ENCODE assay signal across 7 mouse cellular contexts in genomic region chr9:7594816-7595540, GRCm38 (mm10). TPM values are rescaled to one million over a fixed set of nuclear protein-coding genes. Genes with fewer than 3 reads are reported as not detected.
A peak's percentile ranks its signal among the peaks of the same experiment; 100 is the strongest.
DNase-seq lines count a peak whose midpoint lies in the region; ATAC-seq and TF ChIP-seq lines count a peak whose summit lies in the region.

No protein-coding gene starts in this region.

- H3K4me3 ChIP-seq in embryonic facial prominence, embryonic 12.5 days = peak overlapping the region; percentile 24
- peak overlapping the region; percentile 63 for H3K4me3 ChIP-seq in kidney, adult 2 months (ENCODE audit: insufficient read depth, low read depth, low read length)
- peak overlapping the region; percentile 29 for H3K4me3 ChIP-seq in limb, embryonic 12.5 days (replicated peaks)
- peak overlapping the region; percentile 25; the same call in 1 of the 2 replicates for H3K4me3 ChIP-seq in midbrain, embryonic 15.5 days
- peak overlapping the region; percentile 34; the same call in 1 of the 2 replicates for H3K4me3 ChIP-seq in spleen, adult 2 months (ENCODE audit: extremely low read depth, insufficient read depth, insufficient read length)

- no peak overlapping the region for H3K27ac ChIP-seq in embryonic facial prominence, embryonic 12.5 days
- H3K27ac ChIP-seq in kidney, adult 2 months (ENCODE audit: insufficient read depth, low read depth, low read length) = peak overlapping the region; percentile 46; the same call in 1 of the 2 replicates
- H3K27ac ChIP-seq in limb, embryonic 12.5 days = no peak overlapping the region
- H3K27ac ChIP-seq in midbrain, embryonic 15.5 days = no peak overlapping the region
- no peak overlapping the region; the same call in 1 of the 2 replicates for H3K27ac ChIP-seq in spleen, adult 2 months (ENCODE audit: insufficient read depth, low read length)

- H3K36me3 ChIP-seq in embryonic facial prominence, embryonic 12.5 days = no peaks in the 10 kb centered on the region
- H3K36me3 ChIP-seq in kidney, adult 2 months (ENCODE audit: control insufficient read depth, insufficient read depth, low read length) = no peaks in the 10 kb centered on the region
- no peaks in the 10 kb centered on the region for H3K36me3 ChIP-seq in limb, embryonic 12.5 days
- H3K36me3 ChIP-seq in midbrain, embryonic 15.5 days (replicated peaks) = no peaks in the 10 kb centered on the region
- H3K36me3 ChIP-seq in spleen, adult 2 months (ENCODE audit: control insufficient read depth, insufficient read depth, low read length) = no peaks in the 10 kb centered on the region

- peak; percentile 89 for DNase-seq in adrenal gland, postnatal 14 days
- peak; percentile 89 to 91 for DNase-seq in heart, adult 18-20 months
- DNase-seq in kidney, adult 2 months = peak; percentile 93
- DNase-seq in spleen, adult 2 months (ENCODE audit: low read depth in 1 of 2, low spot score in 2 of 2) = peak; percentile 21 to 55

- 12% methylated on average over 6 of the region's 6 CpGs for WGBS in embryonic facial prominence, embryonic 12.5 days
- WGBS in kidney, adult 2 months = 3% methylated on average over 6 of the region's 6 CpGs
- 14% methylated on average over 6 of the region's 6 CpGs for WGBS in limb, embryonic 12.5 days
- WGBS in midbrain, embryonic 15.5 days = 13% methylated on average over 6 of the region's 6 CpGs
- WGBS in spleen, adult 2 months = 5% methylated on average over 6 of the region's 6 CpGs

- peak; percentile 93 for ATAC-seq in embryonic facial prominence, embryonic 12.5 days (ENCODE audit: insufficient number of reproducible peaks, insufficient read depth, low FRiP score, low TSS enrichment)
- ATAC-seq in limb, embryonic 12.5 days (ENCODE audit: insufficient number of reproducible peaks, insufficient read depth, low FRiP score, low TSS enrichment, low read depth) = peak; percentile 97
- ATAC-seq in midbrain, embryonic 15.5 days (replicated peaks) = peak; percentile 99

- H3K9ac ChIP-seq in embryonic facial prominence, embryonic 12.5 days = no peak overlapping the region
- peak overlapping the region; percentile 44; the same call in 1 of the 2 replicates for H3K9ac ChIP-seq in limb, embryonic 12.5 days (replicated peaks)
- H3K9ac ChIP-seq in midbrain, embryonic 15.5 days = peak overlapping the region; percentile 26; the same call in 1 of the 2 replicates

- H3K4me2 ChIP-seq in embryonic facial prominence, embryonic 12.5 days (replicated peaks) = peak overlapping the region; percentile 44
- H3K4me2 ChIP-seq in limb, embryonic 12.5 days = peak overlapping the region; percentile 50
- peak overlapping the region; percentile 48 for H3K4me2 ChIP-seq in midbrain, embryonic 15.5 days

- H3K4me1 ChIP-seq in embryonic facial prominence, embryonic 12.5 days = no peaks in the 10 kb centered on the region
- H3K4me1 ChIP-seq in kidney, adult 2 months (ENCODE audit: control insufficient read depth, insufficient read depth, low read length) = no peaks in the 10 kb centered on the region; the same call in 1 of the 2 replicates
- no peaks in the 10 kb centered on the region for H3K4me1 ChIP-seq in limb, embryonic 12.5 days (replicated peaks)
- H3K4me1 ChIP-seq in midbrain, embryonic 15.5 days = no peaks in the 10 kb centered on the region
- peaks cover 4% of the 10 kb centered on the region; the same call in 1 of the 2 replicates for H3K4me1 ChIP-seq in spleen, adult 2 months (ENCODE audit: control insufficient read depth, insufficient read depth, insufficient read length)

- TF ChIP-seq CTCF in kidney, adult 2 months (conservative IDR thresholded peaks at IDR 0.05; ENCODE audit: insufficient read depth, insufficient read length, low read depth, low read length) = peak; percentile 99
- TF ChIP-seq CTCF in spleen, adult 2 months (IDR thresholded peaks at IDR 0.05; ENCODE audit: extremely low read depth, insufficient read depth, insufficient read length, insufficient replicate concordance) = peak; percentile 82; the same call in 1 of the 2 replicates

- TF ChIP-seq POLR2A in kidney, adult 2 months (IDR thresholded peaks at IDR 0.05; ENCODE audit: low read depth, low read length) = no peak
- TF ChIP-seq POLR2A in spleen, adult 2 months (IDR thresholded peaks at IDR 0.05; ENCODE audit: low read depth, low read length) = no peak

- no peaks in the 10 kb centered on the region for H3K27me3 ChIP-seq in embryonic facial prominence, embryonic 12.5 days
- no peaks in the 10 kb centered on the region for H3K27me3 ChIP-seq in kidney, adult 2 months (replicated peaks; ENCODE audit: control insufficient read depth, insufficient read depth, low read length)
- H3K27me3 ChIP-seq in limb, embryonic 12.5 days = no peaks in the 10 kb centered on the region
- no peaks in the 10 kb centered on the region for H3K27me3 ChIP-seq in midbrain, embryonic 15.5 days (replicated peaks)
- H3K27me3 ChIP-seq in spleen, adult 2 months (ENCODE audit: control insufficient read depth, insufficient read depth, low read length) = no peaks in the 10 kb centered on the region

- H3K9me3 ChIP-seq in embryonic facial prominence, embryonic 12.5 days = no peaks in the 10 kb centered on the region
- H3K9me3 ChIP-seq in limb, embryonic 12.5 days = no peaks in the 10 kb centered on the region
- no peaks in the 10 kb centered on the region for H3K9me3 ChIP-seq in midbrain, embryonic 15.5 days

RNA-seq across cellular contexts. Expression of gene Mmp27, which starts 23.8 kb away (rescaled TPM):
- 1.8 and 2.1 TPM in 2 replicates for total RNA-seq in adrenal gland, postnatal 14 days (2021)
- not detected in 2 replicates for polyA plus RNA-seq in embryonic facial prominence, embryonic 12.5 days (2016; fragmentation: Nextera tagmentation; extraction: Ambion mirVana)
- total RNA-seq in heart, adult 18-20 months (2021) = under 1 TPM in 1 of 2 experiments, not detected in 1; 0.15 TPM
- polyA plus RNA-seq in kidney, adult 2 months (2012; rRNA removed) = not detected in 2 replicates
- not detected in 2 replicates for polyA plus RNA-seq in limb, embryonic 12.5 days (2016; fragmentation: Nextera tagmentation; extraction: Ambion mirVana)
- not detected in 2 replicates for polyA plus RNA-seq in midbrain, embryonic 15.5 days (2015; fragmentation: Nextera tagmentation; extraction: Ambion mirVana)
- polyA plus RNA-seq in spleen, adult 2 months (2012; rRNA removed) = 0.21 TPM in 1 of 2 replicates, not detected in the other

RNA-seq across cellular contexts. Expression of gene Mmp20, which starts 33.1 kb away (rescaled TPM):
- not detected in 2 replicates for total RNA-seq in adrenal gland, postnatal 14 days (2021)
- not detected in 2 replicates for polyA plus RNA-seq in embryonic facial prominence, embryonic 12.5 days (2016; fragmentation: Nextera tagmentation; extraction: Ambion mirVana)
- not detected for total RNA-seq in heart, adult 18-20 months (2021)
- polyA plus RNA-seq in kidney, adult 2 months (2012; rRNA removed) = not detected in 2 replicates
- not detected in 2 replicates for polyA plus RNA-seq in limb, embryonic 12.5 days (2016; fragmentation: Nextera tagmentation; extraction: Ambion mirVana)
- not detected in 2 replicates for polyA plus RNA-seq in midbrain, embryonic 15.5 days (2015; fragmentation: Nextera tagmentation; extraction: Ambion mirVana)
- polyA plus RNA-seq in spleen, adult 2 months (2012; rRNA removed) = not detected in 2 replicates

RNA-seq across cellular contexts. Expression of gene Mmp8, which starts 36.7 kb away (rescaled TPM):
- 0.34 and 0.59 TPM in 2 replicates for total RNA-seq in adrenal gland, postnatal 14 days (2021)
- polyA plus RNA-seq in embryonic facial prominence, embryonic 12.5 days (2016; fragmentation: Nextera tagmentation; extraction: Ambion mirVana) = 0.24 and 0.55 TPM in 2 replicates
- not detected for total RNA-seq in heart, adult 18-20 months (2021)
- 0.03 TPM in 1 of 2 replicates, not detected in the other for polyA plus RNA-seq in kidney, adult 2 months (2012; rRNA removed)
- polyA plus RNA-seq in limb, embryonic 12.5 days (2016; fragmentation: Nextera tagmentation; extraction: Ambion mirVana) = 0.30 and 0.38 TPM in 2 replicates
- 0.10 TPM in 1 of 2 replicates, not detected in the other for polyA plus RNA-seq in midbrain, embryonic 15.5 days (2015; fragmentation: Nextera tagmentation; extraction: Ambion mirVana)
- polyA plus RNA-seq in spleen, adult 2 months (2012; rRNA removed) = 1.1 and 1.4 TPM in 2 replicates

Comparison
In these comparisons a context has a peak if more than half of its experiments do, and no peak if none do; other contexts are left out.
1. DNase-seq: peak in every context shown above with its lines; median percentile 93 in kidney, adult 2 months; 90 in heart, adult 18-20 months; 89 in adrenal gland, postnatal 14 days; 38 in spleen, adult 2 months.